Mouse (Mus musculus) lung, postnatal 4 days (tissue): ENCODE measurements around the gene Flrt3.
A peak's percentile ranks its signal among the peaks of the same experiment; 100 is the strongest.

Experiments used
- DNase-seq, 2 experiments: peaks; one replicate each; pipeline ENCODE4 v3.0.0; 2021

Flrt3 gene

DNA sequence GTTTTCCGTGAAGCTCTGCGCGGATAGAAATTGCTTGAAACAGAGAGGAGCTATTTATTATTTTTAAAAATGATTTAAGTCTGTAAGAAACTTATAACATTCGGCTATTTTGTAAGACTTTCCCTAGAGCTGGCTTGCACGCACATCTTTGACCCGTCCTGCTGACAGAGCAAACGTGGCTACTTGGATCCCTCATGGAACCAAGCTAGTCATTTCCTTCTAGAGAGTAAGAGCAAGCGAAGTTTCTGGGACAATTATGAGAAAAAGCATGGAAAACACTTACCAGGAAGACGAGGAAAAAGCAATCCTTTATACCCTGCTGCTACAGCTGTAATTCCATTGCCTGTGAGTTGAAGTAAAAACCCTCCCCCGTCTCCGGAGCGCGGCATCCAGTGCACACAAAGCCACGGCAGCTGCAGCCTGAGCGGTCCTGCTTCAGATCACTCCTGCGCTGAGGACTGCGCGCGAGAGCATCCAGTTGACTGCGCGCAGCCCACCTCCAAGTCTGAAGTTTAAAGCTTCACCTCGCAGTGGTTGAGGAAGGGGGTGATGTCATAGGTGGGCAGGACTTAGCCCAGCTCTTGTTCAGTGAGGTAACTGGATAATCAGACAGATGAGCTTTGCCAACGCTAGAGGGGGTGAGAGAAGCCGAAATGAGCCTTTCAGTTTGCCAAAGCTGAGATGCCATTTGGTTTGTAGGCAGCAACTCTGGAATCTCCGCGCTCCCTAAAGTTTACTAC is at the start of gene Flrt3:
Gene Flrt3 (minus strand): TSS at position 507 of the 740 bp plus-strand sequence.
- DNase-seq: peak; percentile 87 to 89

DNA sequence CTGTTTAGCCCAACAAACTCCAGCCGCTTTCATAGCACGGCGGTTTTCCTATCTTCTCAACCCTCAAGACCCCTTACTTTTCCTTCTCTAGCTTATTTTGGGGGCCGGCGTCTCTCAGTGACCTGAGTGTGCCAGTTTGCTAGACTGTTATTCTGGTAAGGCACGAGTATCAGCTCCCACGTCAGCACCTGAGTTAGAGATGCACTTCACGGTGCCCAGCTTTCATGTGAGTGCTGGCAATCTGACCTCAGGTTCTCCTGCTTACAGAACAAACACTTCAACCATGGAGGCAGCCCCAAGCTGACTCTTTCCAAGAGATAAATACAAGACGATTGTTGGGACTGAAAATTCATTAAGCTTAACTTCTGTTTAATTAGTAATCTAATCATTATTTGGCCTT is 46.1 kb upstream of the Flrt3 start:
- DNase-seq: peak; percentile 42 to 69

DNA sequence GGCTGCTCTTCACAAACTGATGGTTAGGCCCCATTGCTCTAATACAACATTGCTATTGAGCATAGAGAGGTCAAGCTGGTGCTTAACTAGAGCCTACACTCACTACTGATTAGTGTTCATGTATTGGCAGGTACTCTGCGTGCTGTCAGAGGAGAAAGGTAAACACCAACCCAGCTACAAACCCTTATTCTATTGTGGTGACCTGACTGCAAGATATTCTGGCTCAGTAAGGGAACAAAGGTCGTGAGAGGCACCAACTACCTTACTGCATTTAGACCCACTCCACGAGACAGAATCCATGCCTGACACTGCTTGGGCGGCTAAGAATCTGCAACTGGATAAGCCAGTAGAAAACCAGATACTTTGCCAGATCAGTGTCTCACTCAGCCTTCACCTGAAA is 44.6 kb upstream of the Flrt3 start:
- DNase-seq: no peak

DNA sequence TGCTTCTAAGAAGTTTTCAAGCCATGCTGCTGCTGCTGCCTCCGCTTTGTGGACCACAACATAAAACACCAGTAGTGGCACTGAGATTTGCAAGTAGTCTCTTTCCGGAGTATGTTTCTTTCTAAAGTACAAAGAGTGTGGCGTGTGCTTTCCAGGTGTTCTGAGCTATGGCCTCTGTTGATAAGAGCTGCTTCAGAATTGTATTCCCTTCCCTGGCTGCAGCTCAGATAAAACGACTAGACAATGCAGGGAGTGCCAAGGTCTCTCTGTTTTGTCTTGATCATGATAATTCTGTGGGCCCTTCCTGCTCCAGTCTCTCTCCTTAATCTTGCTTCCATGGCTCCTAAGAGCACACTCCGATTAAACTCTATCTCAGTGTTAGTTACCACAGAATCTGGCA is 36.3 kb upstream of the Flrt3 start:
- DNase-seq: no peak

DNA sequence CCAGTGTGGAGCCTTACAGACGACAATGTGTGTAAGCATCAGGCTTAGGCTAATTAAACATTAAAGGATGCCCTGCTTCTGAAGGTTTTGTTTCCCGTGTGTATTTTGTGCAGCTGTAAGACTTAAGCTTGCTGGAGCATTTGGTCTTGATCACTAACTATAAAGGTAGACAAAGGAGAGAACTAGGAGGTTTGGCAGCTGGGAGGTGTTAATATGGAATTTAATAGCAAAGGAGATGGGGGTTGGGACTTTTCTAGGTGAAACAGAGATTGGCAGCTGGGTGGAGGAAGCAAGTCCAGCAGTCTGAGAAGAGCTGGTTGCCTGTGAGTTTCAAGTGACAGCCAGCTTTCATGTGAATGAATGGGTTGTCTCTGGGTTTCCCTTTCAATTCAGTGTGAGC is 34.0 kb upstream of the Flrt3 start:
- DNase-seq: no peak

DNA sequence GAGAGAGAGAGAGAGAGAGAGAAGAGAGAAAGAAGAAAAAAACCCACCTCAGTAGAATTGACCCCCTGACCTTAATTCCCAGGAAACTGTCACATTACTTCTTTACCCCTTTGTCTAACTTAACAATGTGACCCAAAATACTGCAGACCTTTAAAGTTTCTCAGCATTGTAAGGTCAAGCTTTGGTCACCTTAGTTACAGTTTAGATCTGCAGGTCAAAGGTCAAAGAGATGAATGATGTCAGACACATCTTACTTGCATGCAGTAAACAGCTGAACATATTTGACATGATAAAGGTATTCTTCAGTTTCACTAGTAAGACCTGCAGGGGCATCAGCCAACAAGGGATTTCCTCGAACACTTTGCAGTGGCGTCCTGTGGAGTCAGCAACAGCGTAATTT is 32.9 kb upstream of the Flrt3 start:
- no peak for DNase-seq

DNA sequence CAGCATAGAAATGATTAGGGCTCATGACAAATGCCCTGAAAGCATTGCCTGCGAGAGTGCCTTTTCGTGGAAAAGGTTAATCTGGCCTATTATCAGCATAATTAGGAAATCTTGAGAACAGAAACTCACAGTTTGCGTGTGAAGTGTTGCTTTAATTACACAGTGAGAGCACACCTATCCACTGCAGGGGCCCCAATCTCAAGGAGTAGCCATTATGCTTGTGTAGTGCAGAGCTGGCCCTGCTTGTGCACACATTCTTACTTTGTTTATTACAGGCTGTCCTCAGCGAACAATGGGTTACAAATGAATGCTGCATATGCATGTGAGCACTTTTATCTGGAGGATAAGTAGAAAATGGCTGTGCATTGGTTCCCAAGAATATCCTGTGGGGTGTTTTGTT is 32.1 kb upstream of the Flrt3 start:
- DNase-seq: no peak

DNA sequence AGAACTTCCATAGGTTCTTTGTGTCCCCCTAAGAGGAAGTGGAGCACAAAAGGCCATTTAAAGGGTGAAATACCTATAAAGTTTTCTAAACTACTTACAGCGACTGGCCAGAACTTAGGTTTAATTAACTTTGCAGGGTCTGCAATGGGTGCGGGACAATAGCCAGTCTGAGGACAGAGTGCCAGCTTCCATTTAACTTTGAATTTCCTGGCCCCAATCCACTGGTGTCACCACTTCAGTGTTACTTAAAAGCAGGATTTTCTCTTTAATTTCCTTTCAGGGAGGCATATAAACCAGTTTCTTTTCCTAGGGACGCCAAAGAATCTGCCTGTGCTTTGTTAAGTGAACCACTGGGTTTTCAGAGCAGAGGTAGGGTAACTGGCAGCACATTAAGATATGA is 27.3 kb upstream of the Flrt3 start:
- no peak for DNase-seq

DNA sequence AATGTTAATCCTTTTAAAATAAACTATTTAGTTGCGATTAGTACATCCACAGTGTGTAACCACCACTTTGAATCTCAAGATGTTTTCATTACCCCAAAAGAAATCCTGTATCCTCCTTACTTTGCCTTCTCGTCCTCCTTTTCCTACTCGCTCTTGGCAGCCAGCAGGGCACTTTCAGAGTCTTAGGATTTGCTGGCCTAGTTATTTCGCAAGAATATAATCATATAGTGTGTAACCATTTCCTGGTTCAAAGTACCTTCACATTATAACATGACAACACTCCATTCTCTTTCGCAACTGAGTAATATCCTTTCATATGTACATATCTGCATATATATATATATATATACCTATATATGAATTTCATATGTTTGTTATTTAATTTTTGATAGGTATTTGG is 22.6 kb upstream of the Flrt3 start:
- DNase-seq: no peak

DNA sequence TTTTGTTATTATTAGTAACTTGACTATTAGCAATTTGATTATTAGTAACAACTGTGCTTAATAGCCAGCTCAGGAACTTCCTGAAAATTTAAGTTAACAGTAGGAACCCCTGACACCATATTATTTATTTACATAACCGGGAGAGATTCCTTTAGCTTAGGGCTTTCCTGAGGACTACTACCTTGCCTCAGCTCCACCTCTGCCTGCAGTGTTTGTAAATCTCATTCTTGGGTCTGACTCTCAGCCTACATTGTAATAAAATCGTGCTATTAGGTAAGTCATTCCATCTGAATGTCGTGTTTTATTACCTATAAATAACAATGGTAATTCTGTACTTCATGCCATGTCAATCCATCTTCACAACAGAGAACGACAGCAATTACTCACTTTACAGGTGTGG is 21.2 kb upstream of the Flrt3 start:
- no peak for DNase-seq

DNA sequence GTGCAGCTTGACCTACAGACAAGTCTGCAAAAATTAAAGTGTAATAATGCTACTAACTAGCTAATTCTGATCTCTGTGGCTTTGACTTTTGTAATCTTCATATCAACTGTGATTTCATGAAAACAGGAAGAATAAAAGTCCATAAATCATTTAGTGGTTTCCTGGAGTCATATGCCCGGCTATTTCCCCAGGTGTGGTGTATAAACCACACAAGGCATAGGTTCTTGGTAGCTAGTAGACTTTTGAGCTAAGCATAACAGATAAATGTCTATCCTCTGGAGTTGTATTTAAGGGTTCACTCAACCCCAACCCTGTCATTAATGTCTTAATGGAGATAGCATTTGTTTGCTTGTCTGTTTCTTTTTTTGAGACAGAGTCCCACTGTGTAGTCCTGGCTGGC is 20.1 kb upstream of the Flrt3 start:
- no peak for DNase-seq

DNA sequence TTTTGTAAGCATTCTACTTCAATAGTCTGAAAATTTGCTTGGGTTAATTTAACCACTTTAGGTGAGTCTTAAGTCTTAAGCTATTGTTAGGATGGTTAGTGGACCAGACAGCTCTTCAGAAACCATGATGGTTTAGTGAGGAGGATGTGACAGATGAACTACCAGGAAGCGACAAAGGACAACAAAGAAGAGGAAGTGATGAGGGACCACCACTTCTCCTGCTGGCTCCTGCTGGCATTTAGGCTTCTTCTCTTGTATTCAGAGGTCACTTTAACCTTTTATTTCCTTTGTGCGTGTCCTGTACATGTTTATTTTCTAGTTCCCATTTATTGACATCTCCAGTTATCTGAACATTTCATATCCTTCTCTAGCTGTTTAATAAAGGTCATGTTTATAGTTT is 19.6 kb upstream of the Flrt3 start:
- no peak for DNase-seq

DNA sequence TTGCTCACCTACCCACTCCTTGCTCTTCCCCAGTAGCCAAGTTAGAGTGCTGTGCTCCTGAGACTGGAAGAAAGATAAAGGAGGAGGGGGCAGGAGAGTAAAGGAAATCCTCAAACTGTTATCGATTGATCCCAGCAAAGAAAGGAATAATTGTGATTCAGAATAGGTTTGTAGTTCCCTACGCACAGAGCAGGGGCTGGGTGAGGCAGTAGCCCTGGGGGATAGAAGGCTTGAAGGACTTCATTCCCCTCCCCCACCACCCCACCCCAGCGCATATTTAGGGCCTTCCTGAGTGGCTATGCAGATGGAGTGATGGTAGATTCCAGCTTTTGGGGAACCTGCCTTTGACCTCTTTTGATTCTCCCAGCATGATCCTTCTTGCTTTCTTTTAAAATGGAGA is 5.5 kb upstream of the Flrt3 start:
- DNase-seq: no peak

DNA sequence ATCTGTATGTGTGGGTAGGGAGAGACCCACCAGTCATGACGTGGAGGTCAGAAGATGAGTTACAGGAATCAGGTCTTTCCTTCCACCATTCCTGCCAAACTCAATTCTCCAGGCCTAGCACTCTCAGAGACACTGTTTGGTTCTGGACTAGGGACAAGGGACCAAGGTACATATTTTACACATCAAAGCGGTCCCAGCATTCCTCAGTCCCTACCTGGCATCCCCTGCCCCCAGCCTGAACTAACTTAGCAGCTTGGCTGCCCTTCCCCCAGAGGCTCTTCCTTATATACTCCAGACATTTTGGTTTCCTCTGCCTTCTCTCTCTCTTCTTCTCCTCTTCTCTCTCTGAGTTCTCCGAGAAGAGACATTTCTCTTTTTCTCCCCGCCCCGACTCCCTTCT is 2.2 kb upstream of the Flrt3 start:
- no peak for DNase-seq

DNA sequence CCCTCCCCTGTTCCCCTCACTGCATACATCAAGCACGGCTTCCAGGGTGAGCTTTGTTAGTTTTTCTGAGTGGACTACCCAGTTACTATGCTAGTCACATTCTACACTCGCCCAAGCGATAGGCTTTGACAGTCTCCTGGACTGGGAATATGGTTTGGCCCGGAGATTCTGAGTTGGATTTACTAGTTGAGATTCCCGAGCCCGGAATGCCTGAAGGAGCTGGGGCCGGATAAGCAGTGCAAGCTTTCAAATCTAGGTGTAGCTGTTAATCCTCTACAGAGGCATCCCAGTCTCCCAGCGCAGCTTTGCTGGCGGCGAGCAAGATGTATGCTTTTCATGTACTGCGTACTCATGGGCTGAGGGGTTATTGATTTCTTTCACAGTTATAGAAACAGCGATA is 812 bp downstream of the Flrt3 start:
- peak; percentile 34 to 35 for DNase-seq

DNA sequence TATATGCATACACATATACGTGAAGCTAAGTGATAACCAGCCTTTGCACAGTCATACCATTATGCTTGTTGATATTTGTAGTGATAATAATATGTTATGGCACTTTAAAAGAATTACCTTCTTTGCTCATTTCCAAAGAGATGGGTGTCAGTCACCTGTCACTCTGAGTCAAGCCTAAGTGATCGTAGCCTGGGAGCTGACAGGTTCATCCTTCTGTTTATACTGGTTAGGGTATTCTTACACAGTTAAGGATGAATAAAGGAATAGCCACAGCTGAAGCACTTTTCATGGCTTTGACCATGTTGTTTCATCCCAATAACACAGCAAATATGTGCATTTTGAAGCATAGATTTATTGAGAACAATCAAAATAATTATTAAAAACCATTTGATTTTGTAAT is 1.5 kb downstream of the Flrt3 start:
- DNase-seq: no peak

DNA sequence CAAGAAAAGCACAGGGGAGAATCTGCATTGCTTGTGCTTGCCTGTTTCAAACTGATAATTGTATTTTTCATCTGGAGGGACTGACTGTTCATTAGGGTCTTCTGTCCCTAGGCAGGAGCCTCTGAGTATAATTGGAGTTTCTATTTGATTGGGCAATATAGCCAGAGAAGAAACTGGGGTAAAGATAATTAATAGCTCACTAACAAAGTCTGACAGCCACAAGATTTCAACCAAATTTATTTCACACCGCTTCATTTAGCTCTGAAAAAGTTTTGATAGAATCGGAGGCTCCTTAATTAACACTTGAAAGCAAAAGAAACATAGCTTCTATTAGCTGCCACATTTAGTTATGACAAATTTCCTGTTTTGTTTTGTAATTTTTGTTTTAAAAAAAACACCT is 2.2 kb downstream of the Flrt3 start:
- DNase-seq: no peak

DNA sequence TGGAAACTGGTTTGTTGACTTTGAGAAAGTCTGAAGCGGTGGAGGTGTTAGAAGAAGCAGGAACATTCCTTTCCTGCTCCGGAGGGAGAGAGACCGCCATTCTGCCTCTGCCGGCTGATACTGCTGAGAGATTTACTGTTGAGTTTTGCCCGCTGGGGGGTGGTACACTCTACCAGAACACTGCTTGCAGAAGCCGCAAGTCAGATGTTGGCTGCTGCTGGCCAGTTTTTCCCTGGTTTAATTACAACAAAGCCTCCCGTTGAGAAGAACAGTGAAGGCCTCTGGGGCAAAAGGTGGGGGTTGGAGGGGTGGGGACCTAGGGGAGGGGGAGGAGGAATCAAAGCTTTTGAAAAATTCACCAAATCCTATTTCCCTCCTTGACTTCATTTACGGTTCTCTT is 3.0 kb downstream of the Flrt3 start:
- peak; percentile 70 to 77 for DNase-seq

DNA sequence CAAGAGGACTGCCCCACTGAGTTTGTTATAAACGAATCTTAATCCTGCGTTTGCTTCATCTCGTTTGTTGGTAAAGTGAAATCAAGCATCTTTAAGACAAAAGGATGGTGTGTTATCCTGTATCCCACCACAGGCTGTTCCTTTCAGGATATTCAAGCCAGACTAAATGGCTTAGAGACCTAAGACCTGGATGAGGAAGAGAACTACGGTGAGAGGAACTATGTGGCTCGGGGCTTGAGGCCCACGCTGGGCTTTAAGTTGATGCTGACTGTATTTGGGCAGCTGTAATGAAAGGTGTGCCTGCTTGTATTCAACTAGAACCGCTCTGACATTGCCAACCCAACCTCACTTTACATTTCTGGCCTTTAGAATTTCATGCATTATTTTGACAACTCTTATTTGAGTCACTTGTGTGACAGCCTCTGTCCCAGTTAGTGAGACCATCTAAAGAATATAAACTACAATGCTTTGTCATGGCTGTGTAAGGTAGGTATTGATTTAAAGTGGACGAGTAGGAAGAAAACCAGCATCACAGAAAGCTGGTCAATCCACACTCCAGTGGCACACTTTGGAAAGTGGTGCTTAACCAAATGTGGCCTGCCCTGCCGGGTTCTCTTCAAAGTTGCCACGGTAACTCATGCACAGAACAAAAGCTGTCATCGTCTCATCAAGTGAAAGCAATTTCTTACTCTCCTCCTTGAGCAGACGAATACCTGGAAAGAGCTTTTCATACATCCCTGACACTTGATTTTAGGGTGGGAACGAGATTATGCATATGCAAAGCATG is 3.8 kb downstream of the Flrt3 start:
- no peak for DNase-seq

DNA sequence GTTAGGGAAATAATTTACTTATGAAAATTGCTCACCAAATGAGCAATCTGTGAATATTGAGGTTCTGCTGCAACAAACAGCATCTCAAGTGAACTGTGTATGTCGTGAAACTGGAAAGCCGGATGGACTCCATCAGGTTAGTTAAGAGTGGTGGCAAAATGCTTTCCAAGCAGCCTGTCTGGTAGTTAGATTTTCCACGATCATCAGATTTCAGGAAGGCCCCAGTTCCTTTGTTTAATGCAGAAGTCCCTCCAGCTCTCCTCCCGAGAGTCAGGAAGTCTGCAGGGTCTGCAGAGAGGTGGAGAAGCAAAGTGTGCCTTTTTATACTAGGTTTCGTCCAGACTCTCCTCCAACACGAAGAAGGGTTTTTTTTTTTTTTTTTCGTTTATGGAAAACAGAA is 4.4 kb downstream of the Flrt3 start:
- no peak for DNase-seq

DNA sequence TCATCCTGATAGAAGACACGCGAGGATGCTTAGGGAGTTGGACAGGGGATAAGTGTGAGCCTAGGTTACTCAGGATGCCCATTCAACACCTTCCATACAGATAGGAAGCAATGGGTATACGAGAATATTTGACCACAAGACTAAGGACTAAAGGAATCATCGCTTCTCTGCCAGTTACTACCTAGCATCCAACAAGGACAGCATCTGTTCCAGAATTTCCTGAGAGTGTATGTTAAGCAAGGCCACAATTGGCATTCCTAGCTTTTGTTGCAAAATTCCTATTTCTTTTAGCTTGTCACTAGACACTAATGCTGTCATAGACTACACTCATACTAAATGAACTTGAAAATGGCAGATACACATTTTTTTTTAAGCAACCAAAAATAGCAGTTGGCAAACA is 6.9 kb downstream of the Flrt3 start:
- DNase-seq: no peak

DNA sequence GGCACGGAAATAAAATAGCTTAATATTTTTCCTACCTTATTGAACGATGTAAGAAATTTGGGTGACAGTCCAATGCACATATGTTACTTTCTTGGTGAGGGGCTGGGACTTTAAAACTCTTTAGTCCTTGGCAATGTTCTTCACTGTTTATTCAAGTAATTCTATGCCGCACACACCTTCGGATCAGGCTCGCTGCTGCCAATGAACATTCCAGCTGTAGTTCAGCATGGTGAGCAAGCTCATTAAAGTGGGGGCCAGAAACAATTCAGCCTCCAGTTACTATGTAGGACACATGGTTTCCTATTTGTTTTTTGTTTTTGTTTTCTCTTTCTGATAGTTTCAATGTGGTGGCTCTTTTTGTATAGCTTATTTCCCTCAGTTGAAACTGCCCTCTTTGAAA is 8.6 kb downstream of the Flrt3 start:
- no peak for DNase-seq

DNA sequence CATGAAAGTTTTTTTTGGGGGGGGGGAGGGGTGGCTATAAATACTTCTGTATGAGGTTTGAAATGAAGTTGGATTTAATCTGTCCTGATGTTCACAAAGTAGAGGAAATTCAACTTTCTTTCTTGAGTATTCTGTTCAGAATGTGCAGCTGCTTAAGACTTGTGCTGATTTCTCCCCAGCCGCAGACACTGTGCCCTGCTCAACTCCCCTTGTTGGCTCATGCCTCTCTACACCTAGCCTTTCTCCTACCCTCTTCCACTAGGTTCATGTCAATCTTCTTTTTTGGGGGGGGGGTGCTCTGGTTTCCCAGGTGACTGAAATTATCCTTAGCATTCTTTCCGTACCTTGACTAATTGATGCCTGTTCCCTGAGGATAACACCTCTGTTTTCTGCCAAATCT is 17.3 kb downstream of the Flrt3 start:
- DNase-seq: no peak

DNA sequence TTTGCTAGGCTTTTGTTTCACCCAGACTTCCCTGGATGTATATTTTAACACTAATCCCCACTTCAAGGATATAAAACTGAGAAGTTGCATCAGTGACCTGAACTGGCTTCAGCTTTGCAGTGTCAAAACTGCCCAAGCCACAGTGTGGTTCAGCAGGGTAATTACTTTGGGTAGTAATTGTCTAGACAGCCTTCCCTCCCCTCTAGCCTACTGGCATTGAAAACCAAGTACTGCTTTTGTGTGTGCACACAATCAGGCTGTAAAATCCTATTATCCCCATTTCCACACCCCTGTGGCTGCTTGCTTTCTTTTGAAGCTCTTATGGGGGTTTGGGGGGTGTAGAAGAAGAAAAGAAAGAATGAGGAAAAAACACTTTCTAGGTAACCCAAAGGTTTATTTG is 17.8 kb downstream of the Flrt3 start:
- DNase-seq: no peak
